Mouse (Mus musculus): ENCODE results near the gene Slc2a5. TPM values are rescaled to one million over a fixed set of nuclear protein-coding genes. Genes with fewer than 3 reads are reported as not detected.

Slc2a5 gene
- polyA plus RNA-seq, 1 experiment from 2014 or later, result 1.0 TPM

DNA sequence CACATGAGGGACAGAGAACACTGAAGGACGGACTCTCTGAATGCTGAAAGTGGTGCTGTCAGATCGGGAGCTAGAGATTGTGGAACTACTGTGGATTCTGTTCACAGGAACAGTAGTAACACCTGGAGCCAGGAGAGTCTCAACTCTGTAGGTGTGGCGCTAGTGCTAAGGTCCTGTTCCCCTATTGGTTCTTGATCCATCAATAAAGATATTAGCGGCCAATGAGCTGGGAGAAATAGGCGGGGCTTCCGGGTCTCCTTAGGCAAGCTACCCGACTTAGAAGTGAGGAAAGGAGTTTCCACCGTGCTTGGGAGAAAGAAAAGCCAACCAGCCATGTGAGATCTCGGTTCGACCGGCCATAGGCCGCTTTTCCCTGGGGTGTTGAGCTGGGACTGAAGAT lies 25.2 kb downstream of the Slc2a5 start:
- Histone ChIP-seq H3K4me2 (replicated peaks) (no peak overlapping the region; the same call in 1 of the 2 replicates), H3K9ac (no peak overlapping the region), H3K4me3 (no peak overlapping the region), H3K27ac (no peak overlapping the region), H3K27me3 (no peaks in the 10 kb centered on the region), H3K36me3 (no peaks in the 10 kb centered on the region; the same call in 1 of the 2 replicates), H3K4me1 (no peaks in the 10 kb centered on the region), H3K9me3 (no peaks in the 10 kb centered on the region; the same call in 1 of the 2 replicates)
- ATAC-seq (ENCODE audit: insufficient number of reproducible peaks, insufficient read depth, low FRiP score, low TSS enrichment), result no peak
- WGBS, result 19% methylated on average over 12 of the region's 12 CpGs

DNA sequence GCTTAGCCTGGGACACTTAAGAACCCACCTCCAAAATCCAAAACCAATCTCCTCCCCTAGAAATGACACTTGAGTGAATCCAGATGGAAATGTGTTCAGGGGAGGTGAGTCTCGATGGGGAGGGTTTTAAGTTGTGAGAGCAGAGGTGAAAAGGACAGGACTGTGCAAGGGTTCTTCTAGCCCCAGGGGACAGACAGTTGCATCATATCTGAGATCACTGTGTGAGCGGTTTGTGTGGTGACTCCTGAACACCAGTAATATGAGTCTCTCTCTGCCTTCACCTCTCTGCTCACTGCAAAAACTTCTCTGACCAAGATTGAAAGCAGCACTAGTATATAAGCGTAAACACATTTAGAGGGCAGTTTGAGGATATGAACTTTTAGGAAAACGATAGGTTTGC lies 27.2 kb downstream of the Slc2a5 start:
- no peaks in the 10 kb centered on the region; the same call in 1 of the 2 replicates for H3K9me3 ChIP-seq
- no peak overlapping the region for H3K4me2 ChIP-seq (replicated peaks)
- no peaks in the 10 kb centered on the region for H3K4me1 ChIP-seq
- no peak overlapping the region for H3K4me3 ChIP-seq
- 49% methylated on average over 4 of the region's 4 CpGs for WGBS
- H3K9ac ChIP-seq, result no peak overlapping the region
- no peaks in the 10 kb centered on the region for H3K27me3 ChIP-seq
- no peaks in the 10 kb centered on the region; the same call in 1 of the 2 replicates for H3K36me3 ChIP-seq
- no peak for ATAC-seq (ENCODE audit: insufficient number of reproducible peaks, insufficient read depth, low FRiP score, low TSS enrichment)
- H3K27ac ChIP-seq, result no peak overlapping the region

DNA sequence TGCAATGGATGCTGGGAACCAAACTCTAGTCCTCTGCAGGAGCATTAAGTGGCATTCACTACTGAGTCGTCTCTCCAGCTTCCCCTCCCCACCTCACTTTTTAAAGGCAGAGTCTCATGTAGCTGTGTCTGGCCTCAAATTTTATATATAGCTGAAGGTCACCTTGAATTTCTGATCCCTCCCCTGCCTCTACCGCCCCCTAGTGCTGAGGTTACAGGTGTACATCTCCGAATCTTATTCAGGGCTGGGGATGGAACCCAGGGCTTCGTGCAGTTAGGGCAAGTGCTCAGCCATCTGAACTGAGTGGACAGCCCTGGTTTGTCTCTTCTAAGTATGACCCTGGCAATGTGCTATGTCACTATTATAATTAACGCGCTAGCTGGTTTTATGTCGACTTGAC lies 32.0 kb downstream of the Slc2a5 start:
- Histone ChIP-seq H3K4me2 (replicated peaks) (no peak overlapping the region), H3K27me3 (no peaks in the 10 kb centered on the region), H3K36me3 (no peaks in the 10 kb centered on the region), H3K27ac (no peak overlapping the region), H3K4me1 (no peaks in the 10 kb centered on the region), H3K9ac (no peak overlapping the region), H3K4me3 (no peak overlapping the region), H3K9me3 (no peaks in the 10 kb centered on the region; the same call in 1 of the 2 replicates)
- WGBS, result 81% methylated on average over 7 of the region's 7 CpGs
- no peak for ATAC-seq (ENCODE audit: insufficient number of reproducible peaks, insufficient read depth, low FRiP score, low TSS enrichment)

DNA sequence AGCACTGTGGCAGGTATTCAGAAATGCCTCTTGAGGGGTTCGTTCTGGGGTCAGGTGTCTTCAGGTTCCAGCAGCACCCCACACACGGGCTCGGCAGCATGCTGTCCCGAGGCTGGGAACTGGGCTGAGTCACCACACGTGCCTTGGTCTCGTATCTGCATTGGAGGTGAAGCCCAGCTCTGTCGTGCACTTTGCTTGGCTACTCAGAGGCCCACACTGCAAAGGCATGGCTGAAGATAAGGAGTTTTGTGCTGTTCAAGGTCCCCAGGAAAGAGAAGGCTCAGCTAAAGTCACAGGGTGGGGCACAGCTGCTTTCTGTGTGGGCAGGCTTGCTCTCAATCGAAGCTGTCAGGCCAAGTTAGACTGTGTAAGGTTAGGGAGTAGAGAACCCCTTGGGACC lies 33.4 kb downstream of the Slc2a5 start:
- 82% methylated on average over 8 of the region's 8 CpGs for WGBS
- no peak for ATAC-seq (ENCODE audit: insufficient number of reproducible peaks, insufficient read depth, low FRiP score, low TSS enrichment)
- no peaks in the 10 kb centered on the region for H3K27me3 ChIP-seq
- H3K4me1 ChIP-seq, result no peaks in the 10 kb centered on the region
- H3K9ac ChIP-seq, result no peak overlapping the region
- no peak overlapping the region for H3K27ac ChIP-seq
- no peak overlapping the region for H3K4me2 ChIP-seq (replicated peaks)
- H3K4me3 ChIP-seq, result no peak overlapping the region
- no peaks in the 10 kb centered on the region for H3K36me3 ChIP-seq
- no peaks in the 10 kb centered on the region; the same call in 1 of the 2 replicates for H3K9me3 ChIP-seq

DNA sequence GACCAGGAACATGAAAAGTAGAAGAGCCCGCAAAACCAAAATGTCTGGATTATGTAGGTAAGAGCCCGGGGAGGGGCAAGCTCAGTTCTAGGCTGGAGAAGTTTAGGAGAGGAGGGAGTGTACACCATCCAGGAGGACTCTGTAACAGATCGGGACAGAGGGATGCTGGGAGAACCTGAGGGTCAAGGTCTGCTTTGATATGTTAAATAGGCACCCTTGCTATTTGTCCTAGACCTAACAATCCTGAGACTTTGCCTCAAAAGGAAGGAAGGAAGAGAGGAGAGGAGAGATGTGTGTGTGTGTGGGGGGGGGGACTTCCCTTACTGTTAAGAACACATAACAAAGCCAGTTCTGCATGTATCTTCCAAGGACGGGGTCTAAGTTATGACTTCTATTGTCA lies 36.2 kb downstream of the Slc2a5 start:
- 88% methylated on average over 4 of the region's 4 CpGs for WGBS
- Histone ChIP-seq H3K27me3 (no peaks in the 10 kb centered on the region), H3K9ac (no peak overlapping the region), H3K4me2 (replicated peaks) (no peak overlapping the region), H3K36me3 (no peaks in the 10 kb centered on the region), H3K4me1 (no peaks in the 10 kb centered on the region), H3K27ac (no peak overlapping the region), H3K4me3 (no peak overlapping the region), H3K9me3 (no peaks in the 10 kb centered on the region)
- ATAC-seq (ENCODE audit: insufficient number of reproducible peaks, insufficient read depth, low FRiP score, low TSS enrichment), result no peak

DNA sequence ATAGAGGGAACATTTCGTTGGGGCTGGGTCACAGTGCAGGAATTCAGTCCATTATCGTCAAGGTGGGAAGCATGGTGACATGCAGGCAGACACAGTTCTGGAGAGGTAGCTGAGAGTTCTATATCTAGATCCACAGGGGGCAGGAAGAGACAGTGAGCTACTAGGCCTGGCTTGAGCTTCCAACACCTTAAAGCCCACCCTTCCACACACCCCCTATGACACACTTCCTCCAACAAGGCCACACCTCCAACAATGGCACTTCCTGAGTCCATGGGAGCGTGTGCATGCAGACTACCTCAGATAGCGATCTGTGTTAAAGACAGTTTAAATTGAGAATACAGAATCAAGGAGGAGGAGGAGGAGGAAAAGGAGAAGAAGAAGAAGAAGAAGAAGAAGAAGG lies 36.6 kb downstream of the Slc2a5 start:
- H3K9ac ChIP-seq, result no peak overlapping the region
- no peak for ATAC-seq (ENCODE audit: insufficient number of reproducible peaks, insufficient read depth, low FRiP score, low TSS enrichment)
- no peak overlapping the region for H3K4me2 ChIP-seq (replicated peaks)
- H3K4me1 ChIP-seq, result no peaks in the 10 kb centered on the region
- WGBS, result 71% methylated on average over 4 of the region's 4 CpGs
- H3K9me3 ChIP-seq, result no peaks in the 10 kb centered on the region
- no peaks in the 10 kb centered on the region for H3K27me3 ChIP-seq
- H3K4me3 ChIP-seq, result no peak overlapping the region
- H3K27ac ChIP-seq, result no peak overlapping the region
- no peaks in the 10 kb centered on the region for H3K36me3 ChIP-seq

DNA sequence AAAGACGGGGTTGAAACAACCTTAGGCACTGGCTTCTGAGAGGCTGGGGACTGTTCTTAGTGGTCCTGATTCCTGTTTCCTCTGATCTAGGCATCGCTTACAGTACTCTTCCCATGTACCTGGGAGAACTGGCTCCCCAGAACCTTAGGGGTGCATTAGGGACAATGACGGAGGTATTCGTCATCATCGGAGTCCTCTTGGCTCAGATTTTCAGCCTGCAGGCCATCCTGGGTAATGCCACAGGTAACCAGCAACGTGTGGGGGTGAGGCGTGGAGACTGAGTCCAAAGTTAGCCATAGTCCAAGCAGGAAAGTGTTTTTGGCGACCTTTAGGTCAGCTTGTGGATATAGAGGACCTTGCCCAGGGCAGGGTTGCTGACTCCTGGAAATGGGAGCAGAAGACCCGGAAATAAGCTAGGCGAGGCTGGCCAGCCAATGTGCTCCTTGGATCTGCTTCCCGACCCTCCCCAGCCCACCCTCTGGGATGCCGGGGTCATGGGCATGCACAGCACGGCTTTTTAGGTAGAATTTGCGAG lies 38.3 kb downstream of the Slc2a5 start:
- Histone ChIP-seq H3K9ac (no peak overlapping the region), H3K27ac (no peak overlapping the region), H3K27me3 (no peaks in the 10 kb centered on the region), H3K36me3 (no peaks in the 10 kb centered on the region), H3K4me1 (no peaks in the 10 kb centered on the region), H3K4me3 (no peak overlapping the region), H3K9me3 (no peaks in the 10 kb centered on the region), H3K4me2 (replicated peaks) (no peak overlapping the region)
- WGBS, result 69% methylated on average over 14 of the region's 14 CpGs
- no peak for ATAC-seq (ENCODE audit: insufficient number of reproducible peaks, insufficient read depth, low FRiP score, low TSS enrichment)

DNA sequence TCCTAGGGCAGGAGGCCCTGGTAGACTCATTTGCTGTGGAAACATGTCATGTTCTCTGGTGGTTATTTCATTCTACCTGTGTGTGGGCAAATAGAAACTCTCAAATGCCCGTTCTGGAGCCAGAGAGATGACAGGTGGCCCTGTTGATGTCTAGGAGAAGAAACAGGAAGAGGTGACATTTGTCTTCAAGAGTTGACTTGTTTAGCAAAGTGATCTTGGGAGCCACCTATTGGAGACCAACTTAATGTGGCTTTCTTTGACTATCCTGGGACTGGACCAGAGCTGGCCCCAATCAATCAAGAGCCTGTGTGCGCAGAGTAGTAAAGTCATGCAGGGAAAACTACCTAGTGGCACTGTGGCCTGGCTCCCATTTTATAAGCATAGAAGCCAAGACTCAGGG lies 40.4 kb downstream of the Slc2a5 start:
- H3K27ac ChIP-seq, result no peak overlapping the region
- no peak for ATAC-seq (ENCODE audit: insufficient number of reproducible peaks, insufficient read depth, low FRiP score, low TSS enrichment)
- 85% methylated on average over 2 of the region's 2 CpGs for WGBS
- H3K27me3 ChIP-seq, result no peaks in the 10 kb centered on the region
- no peak overlapping the region for H3K4me2 ChIP-seq (replicated peaks)
- H3K9me3 ChIP-seq, result no peaks in the 10 kb centered on the region
- no peaks in the 10 kb centered on the region for H3K36me3 ChIP-seq
- H3K4me1 ChIP-seq, result no peaks in the 10 kb centered on the region
- H3K9ac ChIP-seq, result no peak overlapping the region
- H3K4me3 ChIP-seq, result no peak overlapping the region

DNA sequence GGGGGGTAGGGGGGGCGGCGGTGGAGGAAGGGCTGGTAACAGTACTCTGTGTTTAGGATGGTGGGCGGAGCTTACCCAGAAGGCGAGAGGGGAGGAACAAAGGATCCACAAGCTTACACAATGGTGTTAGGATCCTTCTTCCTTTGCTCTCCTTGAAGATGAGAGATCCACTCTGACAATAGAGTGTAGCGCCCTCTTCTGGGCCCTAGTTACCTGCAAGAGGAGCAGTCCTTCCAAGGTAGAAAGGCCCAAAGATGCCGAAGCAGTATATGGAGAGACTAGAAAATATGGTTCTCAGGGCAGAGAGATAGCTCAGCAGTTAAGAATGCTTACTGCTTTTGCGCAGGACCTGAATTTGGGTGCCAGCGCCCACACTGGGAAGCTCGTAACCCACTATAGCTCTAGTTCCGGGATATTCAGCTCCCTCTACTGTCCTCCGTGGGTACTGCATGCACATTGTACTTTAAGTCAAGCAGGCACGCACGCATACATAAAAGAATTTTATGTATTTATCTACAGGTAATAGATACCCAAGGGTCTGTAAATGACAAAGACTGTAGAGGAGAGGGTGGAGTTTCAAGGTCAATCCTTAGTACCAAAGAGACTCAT lies 43.6 kb downstream of the Slc2a5 start:
- H3K9ac ChIP-seq, result no peak overlapping the region
- H3K4me2 ChIP-seq (replicated peaks), result no peak overlapping the region
- no peak overlapping the region for H3K4me3 ChIP-seq
- no peaks in the 10 kb centered on the region for H3K27me3 ChIP-seq
- no peak for ATAC-seq (ENCODE audit: insufficient number of reproducible peaks, insufficient read depth, low FRiP score, low TSS enrichment)
- 72% methylated on average over 13 of the region's 13 CpGs for WGBS
- no peaks in the 10 kb centered on the region for H3K36me3 ChIP-seq
- no peaks in the 10 kb centered on the region for H3K9me3 ChIP-seq
- H3K4me1 ChIP-seq, result no peaks in the 10 kb centered on the region
- no peak overlapping the region for H3K27ac ChIP-seq

DNA sequence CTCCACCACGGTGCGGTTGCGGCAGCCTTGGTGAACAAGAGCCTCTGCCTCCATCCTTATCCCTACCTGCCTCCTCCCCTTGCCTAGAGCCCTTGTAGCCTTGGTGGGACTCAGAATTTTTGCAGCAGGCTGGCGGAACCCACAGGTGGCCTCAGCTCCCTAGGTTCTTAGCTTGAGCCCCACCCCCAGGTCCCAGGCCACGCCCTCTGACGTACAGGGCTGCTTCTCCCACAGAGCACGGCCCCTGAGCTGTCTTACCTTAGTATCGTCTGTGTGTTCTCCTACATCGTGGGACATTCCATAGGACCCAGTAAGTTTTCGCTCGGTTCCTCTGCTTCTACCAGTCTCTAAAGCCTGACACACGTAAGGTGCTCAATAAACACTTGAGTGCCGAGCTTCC lies 45.8 kb downstream of the Slc2a5 start:
- Histone ChIP-seq H3K27me3 (no peaks in the 10 kb centered on the region), H3K27ac (no peak overlapping the region), H3K9ac (no peak overlapping the region), H3K9me3 (no peaks in the 10 kb centered on the region), H3K4me1 (no peaks in the 10 kb centered on the region), H3K36me3 (no peaks in the 10 kb centered on the region), H3K4me3 (no peak overlapping the region), H3K4me2 (replicated peaks) (no peak overlapping the region)
- WGBS, result 38% methylated on average over 13 of the region's 13 CpGs
- ATAC-seq (ENCODE audit: insufficient number of reproducible peaks, insufficient read depth, low FRiP score, low TSS enrichment), result no peak

DNA sequence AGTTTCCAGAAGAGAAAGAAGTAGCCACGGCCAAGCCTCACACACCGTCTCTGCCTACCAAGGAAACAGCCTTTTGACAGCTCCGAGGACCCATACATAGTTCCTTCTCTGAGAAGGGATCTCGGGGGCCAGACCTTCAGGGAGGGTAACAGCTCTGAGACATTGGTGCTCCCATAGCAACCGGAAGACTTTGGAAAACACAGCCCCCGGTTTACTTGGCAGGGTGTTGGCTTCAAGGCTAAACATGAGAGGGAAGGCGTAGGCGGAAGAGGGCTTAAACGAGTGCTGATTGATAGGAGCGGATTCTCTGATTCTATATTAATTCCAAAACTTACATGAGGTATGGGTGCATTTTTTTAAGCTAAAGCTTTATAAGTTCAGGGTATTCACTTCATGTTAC lies 49.3 kb downstream of the Slc2a5 start:
- Histone ChIP-seq H3K4me1 (no peaks in the 10 kb centered on the region), H3K27ac (no peak overlapping the region), H3K4me2 (replicated peaks) (no peak overlapping the region), H3K9ac (no peak overlapping the region), H3K9me3 (no peaks in the 10 kb centered on the region), H3K27me3 (no peaks in the 10 kb centered on the region), H3K36me3 (no peaks in the 10 kb centered on the region), H3K4me3 (no peak overlapping the region)
- no peak for ATAC-seq (ENCODE audit: insufficient number of reproducible peaks, insufficient read depth, low FRiP score, low TSS enrichment)
- WGBS, result 82% methylated on average over 10 of the region's 10 CpGs

DNA sequence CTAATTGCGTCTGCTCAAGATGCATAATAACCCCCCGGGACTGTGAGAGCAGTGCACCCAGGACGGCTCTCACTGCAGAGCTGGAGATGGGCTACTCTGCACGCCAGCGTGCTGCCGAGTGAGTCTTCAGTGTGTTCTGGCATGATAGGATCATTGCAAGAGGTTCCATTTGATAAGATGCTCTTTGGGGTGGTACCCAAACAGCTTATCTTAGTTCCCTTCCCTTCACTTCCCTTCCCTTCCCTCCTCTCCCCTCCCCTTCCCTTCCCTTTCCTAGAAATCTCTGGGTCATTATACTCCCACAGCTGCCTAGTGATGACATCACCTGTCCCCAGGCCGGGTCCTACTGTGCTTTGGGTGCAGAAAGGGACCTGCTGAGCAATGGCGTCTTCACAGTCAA lies 53.0 kb downstream of the Slc2a5 start:
- H3K4me2 ChIP-seq (replicated peaks), result no peak overlapping the region
- H3K27ac ChIP-seq, result no peak overlapping the region
- H3K27me3 ChIP-seq, result no peaks in the 10 kb centered on the region
- no peaks in the 10 kb centered on the region for H3K36me3 ChIP-seq
- whole genome bisulfite sequencing, result 72% methylated on average over 8 of the region's 8 CpGs
- H3K4me3 ChIP-seq, result no peak overlapping the region
- no peak for ATAC-seq (ENCODE audit: insufficient number of reproducible peaks, insufficient read depth, low FRiP score, low TSS enrichment)
- H3K9ac ChIP-seq, result no peak overlapping the region
- H3K9me3 ChIP-seq, result no peaks in the 10 kb centered on the region
- peaks cover 8% of the 10 kb centered on the region for H3K4me1 ChIP-seq

Data from embryonic facial prominence, embryonic 12.5 days (tissue).